Mouse (Mus musculus): Measurements from ENCODE around the gene Gm10912.

DNA sequence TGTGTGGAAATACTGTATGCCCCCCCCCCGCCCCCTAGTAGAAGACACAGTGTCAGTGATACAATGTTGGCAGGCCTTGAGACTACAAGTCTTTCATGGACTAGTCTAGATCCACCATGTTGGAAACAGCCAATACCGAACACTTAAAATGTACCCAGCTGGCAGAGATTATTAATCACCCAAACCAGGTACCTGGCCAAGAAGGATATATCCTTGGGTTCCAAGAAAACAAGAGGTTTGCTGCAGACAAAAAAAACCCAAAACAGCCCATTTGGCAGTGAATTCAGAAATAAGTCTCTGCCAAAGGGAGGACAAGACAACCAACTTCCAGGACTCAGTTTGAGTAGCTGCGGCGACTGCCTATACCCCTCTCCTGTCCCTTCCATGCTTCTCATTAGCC, 41.0 kb upstream of the Gm10912 start:
- TF ChIP-seq CTCF (IDR thresholded peaks at IDR 0.05; ENCODE audit: borderline replicate concordance, insufficient read depth, low read length), result no peak
- no peak for TF ChIP-seq POLR2A (IDR thresholded peaks at IDR 0.05; ENCODE audit: low read depth, low read length)
